Mouse (Mus musculus) heart, postnatal 10 days (tissue): ENCODE measurements around the gene Rmnd5a. TPM values are rescaled to one million over a fixed set of nuclear protein-coding genes. Genes with fewer than 3 reads are reported as not detected.
"Not testable (repeated sequence)": the region's sequence is repeated elsewhere in the genome, so short reads cannot be mapped to it uniquely, and the experiment has no call there.

Experiments
- DNase-seq, 2 experiments: peaks; one replicate each; pipeline ENCODE4 v3.0.0; 2021
- intact Hi-C: fragments of 180-260 bp; cut with DNase I; formaldehyde crosslinking; loops from one replicate; pipeline ENCODE4 v1.15.1; 2025
- total RNA-seq, 2 experiments: library from RNA; stranded (reverse); gene quantifications; 2 replicates each; pipeline ENCODE4 v1.2.3; 2021

Rmnd5a gene
- 10 to 100 TPM; 58.0 to 64.8 TPM for total RNA-seq

- intact Hi-C loops: loop anchor here (2.0 to 5.0 kb wide), 2 partner anchors 54 to 102 kb away; partner anchors contain the start of gene Chmp3
- peak; percentile 98 to 99 for DNase-seq
Observed at GRCm38 (mm10) chr6:71440492-71441250, at the start of gene Rmnd5a. Gene Rmnd5a, minus strand, starts transcription at chr6:71440637.

- DNase-seq: no peak
- intact Hi-C loops: no loop called here
Observed at GRCm38 (mm10) chr6:71487966-71488365, 47.5 kb upstream of the Rmnd5a start.

- DNase-seq: no peak
- intact Hi-C loops: no loop called here
Observed at GRCm38 (mm10) chr6:71486867-71487266, 46.4 kb upstream of the Rmnd5a start.

GRCm38 (mm10) chr6:71486226-71486625 is 45.8 kb upstream of the Rmnd5a start:
- intact Hi-C loops: no loop called here
- DNase-seq: no peak

DNA sequence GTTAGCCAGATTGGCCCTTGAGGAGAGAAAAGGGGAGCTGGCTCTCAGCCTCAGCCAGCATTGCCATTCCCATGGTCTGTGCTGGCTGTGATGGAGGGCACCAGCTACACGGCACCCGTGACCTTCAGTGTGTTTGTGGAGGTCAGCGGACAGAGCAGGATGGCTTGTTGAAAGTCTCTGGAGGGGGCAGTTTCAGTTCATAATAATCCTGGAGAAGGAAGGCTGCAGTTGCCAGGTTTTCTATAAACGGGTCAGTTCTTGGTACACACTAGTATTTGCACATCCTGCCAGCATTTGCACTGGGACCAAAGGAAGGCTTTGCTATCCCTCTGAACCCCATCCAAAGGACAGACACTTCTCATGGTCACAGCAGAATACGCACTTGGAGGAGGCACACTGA is 44.8 kb upstream of the Rmnd5a start:
- DNase-seq: no peak
- intact Hi-C loops: no loop called here

DNA sequence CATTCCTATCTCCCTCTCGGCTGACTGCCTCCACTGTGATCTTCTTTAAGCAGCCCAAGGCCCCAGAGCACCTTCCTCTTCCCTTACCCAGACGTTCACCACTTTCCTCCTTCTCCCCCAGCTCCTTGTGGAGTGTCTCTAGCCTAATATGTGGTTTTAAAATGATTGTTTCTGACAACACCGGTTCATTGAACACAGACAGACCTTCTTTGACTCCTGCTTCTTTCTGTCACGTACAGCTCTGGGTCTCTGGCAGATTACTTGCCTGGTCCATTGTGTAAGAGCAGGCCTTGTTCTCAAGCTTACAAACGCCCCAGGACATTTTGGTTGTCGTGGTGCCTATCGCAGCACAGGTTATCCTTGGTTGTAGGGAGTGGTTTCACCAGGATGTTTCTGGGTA is 40.7 kb upstream of the Rmnd5a start:
- intact Hi-C loops: no loop called here
- no peak for DNase-seq

GRCm38 (mm10) chr6:71480136-71480535 is 39.7 kb upstream of the Rmnd5a start:
- intact Hi-C loops: no loop called here
- no peak for DNase-seq

- DNase-seq, intact Hi-C loops: not testable (repeated sequence)
Observed at GRCm38 (mm10) chr6:71479588-71479987, 39.2 kb upstream of the Rmnd5a start.

- intact Hi-C loops, DNase-seq: not testable (repeated sequence)
Observed at GRCm38 (mm10) chr6:71478816-71479568, 38.6 kb upstream of the Rmnd5a start.

DNA sequence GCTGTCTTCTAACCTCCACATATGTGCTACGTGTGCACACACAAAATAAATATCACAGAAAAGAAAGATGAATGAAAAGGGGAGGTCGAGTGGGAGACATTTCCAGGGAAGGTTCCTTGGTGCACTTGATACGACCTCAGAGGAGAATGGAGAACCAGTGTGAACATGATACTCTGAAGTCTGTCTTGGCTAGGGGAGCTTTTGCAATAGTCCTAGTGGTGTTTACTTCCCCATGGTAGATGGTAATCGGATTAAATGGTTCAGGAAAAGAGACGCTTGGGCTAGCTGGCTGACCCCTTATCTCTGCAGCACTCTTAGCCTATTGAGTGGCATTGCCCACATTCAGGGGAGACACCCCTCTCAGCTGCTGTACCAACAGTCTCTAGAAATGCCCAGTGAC is 36.3 kb upstream of the Rmnd5a start:
- DNase-seq: no peak
- intact Hi-C loops: no loop called here

GRCm38 (mm10) chr6:71475604-71476003 is 35.2 kb upstream of the Rmnd5a start:
- intact Hi-C loops: no loop called here
- no peak for DNase-seq

- intact Hi-C loops: no loop called here
- no peak for DNase-seq
Observed at GRCm38 (mm10) chr6:71472786-71473185, 32.3 kb upstream of the Rmnd5a start.

DNA sequence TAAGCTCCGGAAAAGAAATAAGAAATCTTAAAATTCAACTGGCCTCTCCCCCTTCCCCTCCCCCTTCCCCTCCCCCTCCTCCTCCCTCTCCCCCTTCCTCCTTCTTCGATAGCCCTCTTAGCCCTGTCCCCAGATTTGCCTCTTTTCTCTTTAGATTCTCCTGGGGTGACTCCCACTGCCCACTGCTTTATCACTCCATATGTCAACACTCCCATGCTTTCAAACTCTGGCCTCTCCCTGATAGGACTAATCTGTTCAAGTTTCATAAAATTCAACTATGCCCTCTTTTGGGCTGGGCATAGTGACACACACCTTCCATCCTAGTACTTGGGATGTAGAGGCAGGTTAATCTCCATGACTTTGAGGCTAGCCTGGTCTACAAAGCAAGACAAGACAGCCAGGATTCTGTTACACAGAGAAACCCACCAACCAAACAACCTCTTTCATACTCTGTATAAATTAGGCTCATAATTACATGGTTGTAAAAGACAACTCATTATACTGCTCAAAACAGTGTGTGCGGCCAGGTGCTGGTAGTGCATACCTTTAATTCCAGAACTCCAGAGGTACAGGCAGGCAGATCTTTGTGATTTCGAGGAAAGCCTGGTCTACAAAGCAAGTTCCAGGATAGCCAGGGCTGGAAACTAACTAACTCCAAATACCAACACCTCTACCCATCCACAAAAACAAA is 31.5 kb upstream of the Rmnd5a start:
- DNase-seq: no peak
- intact Hi-C loops: no loop called here

- DNase-seq: no peak
- intact Hi-C loops: no loop called here
Observed at GRCm38 (mm10) chr6:71469291-71469690, 28.9 kb upstream of the Rmnd5a start.

GRCm38 (mm10) chr6:71467766-71468165 is 27.3 kb upstream of the Rmnd5a start:
- DNase-seq: no peak
- intact Hi-C loops: no loop called here

GRCm38 (mm10) chr6:71465146-71465545 is 24.7 kb upstream of the Rmnd5a start:
- DNase-seq: no peak
- intact Hi-C loops: no loop called here

- intact Hi-C loops: no loop called here
- DNase-seq: no peak
Observed at GRCm38 (mm10) chr6:71457956-71458608, 17.6 kb upstream of the Rmnd5a start.

DNA sequence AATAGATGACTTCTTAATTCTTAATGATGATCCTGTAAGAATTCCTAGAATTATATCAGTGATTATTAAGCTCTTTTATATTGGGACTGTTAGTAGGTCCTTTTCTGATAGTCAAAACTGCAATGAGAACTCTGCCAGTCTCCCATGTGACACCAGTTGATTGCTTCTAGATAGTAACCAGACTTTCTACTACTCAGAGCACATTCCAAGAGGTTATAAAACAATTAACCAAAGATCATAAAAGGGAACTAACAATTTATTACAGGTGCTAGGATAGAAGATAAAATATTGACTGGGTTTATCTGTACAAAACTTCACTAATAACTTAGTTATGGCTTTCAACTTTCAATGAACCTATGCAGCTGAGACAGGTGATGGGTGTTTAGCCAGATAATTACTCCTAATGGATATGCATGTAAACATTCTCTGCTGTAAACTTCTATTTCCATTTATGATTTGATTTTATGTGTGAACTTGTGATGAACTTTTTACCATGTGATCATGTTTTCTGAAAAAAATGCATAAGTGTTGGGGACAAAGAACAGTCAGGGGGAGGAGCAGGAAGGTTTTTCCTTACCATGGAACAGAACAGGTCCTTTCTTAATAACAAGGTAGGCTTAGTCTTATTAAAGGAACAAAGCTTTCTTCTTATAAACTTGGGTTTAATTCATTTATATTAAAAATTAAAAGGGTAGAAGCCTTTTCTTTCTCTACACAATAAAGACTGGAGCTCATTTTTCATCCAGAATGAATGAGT is 13.7 kb upstream of the Rmnd5a start:
- intact Hi-C loops, DNase-seq: not testable (repeated sequence)

- DNase-seq: no peak
- intact Hi-C loops: no loop called here
Observed at GRCm38 (mm10) chr6:71452792-71453191, 12.4 kb upstream of the Rmnd5a start.

GRCm38 (mm10) chr6:71445560-71445959 is 5.1 kb upstream of the Rmnd5a start:
- intact Hi-C loops: no loop called here
- no peak for DNase-seq
